Mouse (Mus musculus) cerebellum, adult 2 months (tissue): ENCODE results near the gene Igdcc3.

Experiments
- CTCF ChIP-seq: fragments of 200-500 bp; IDR thresholded peaks from 2 replicates; pipeline ENCODE4 v1.5.1; 2011; ENCODE audit warnings: low read depth, mild to moderate bottlenecking, control low read depth, low read length, moderate library complexity, borderline replicate concordance; ENCODE audit not compliant: insufficient read depth
- POLR2A ChIP-seq: fragments of 200-500 bp; IDR thresholded peaks from 2 replicates; pipeline ENCODE4 v1.6.1; 2011; ENCODE audit warnings: low read length, control low read depth, borderline replicate concordance; ENCODE audit not compliant: insufficient read depth

GRCm38 (mm10) chr9:65216972-65217371 lies 76.0 kb downstream of the Igdcc3 start:
- TF ChIP-seq CTCF (no peak), POLR2A (no peak)
